Mouse (Mus musculus) gastrocnemius, postnatal 4 days (tissue): ENCODE data around the gene Serpinb11. TPM values are rescaled to one million over a fixed set of nuclear protein-coding genes. Genes with fewer than 3 reads are reported as not detected.

ENCODE experiments used
- total RNA-seq, 2 experiments: library from RNA; stranded (reverse); gene quantifications; 2 replicates each; pipeline ENCODE4 v1.2.3; 2021

Gene Serpinb11
- total RNA-seq, 2 experiments from 2014 or later: not detected

Other genes starting within 250 kb of the Serpinb11 start
- gene Serpinb3b, start 82.8 kb upstream of the Serpinb11 start, total RNA-seq: not detected
- not detected for gene Serpinb3c, start 82.8 kb upstream of the Serpinb11 start, total RNA-seq
- not detected for gene Serpinb7, start 38.5 kb downstream of the Serpinb11 start, total RNA-seq
- under 1 TPM in 1 of 2 experiments, not detected in 1; 0.21 TPM for gene Serpinb2, start 150.2 kb downstream of the Serpinb11 start, total RNA-seq
- 1 to 10 TPM; 6.0 to 6.4 TPM for gene Serpinb8, start 228.8 kb downstream of the Serpinb11 start, total RNA-seq